Mouse (Mus musculus): ENCODE measurements around the gene Lrrc29. TPM values are rescaled to one million over a fixed set of nuclear protein-coding genes. Genes with fewer than 3 reads are reported as not detected.

The Lrrc29 gene
- total RNA-seq, 2 experiments from 2014 or later = 7.6 to 7.7 TPM

GRCm38 (mm10) chr8:105275387-105275786, 50.7 kb downstream of the Lrrc29 start:
- peak; percentile 36 for TF ChIP-seq CTCF (conservative IDR thresholded peaks at IDR 0.05)
- DNase-seq (ENCODE audit: low spot score in 2 of 2) = no peak
- Histone ChIP-seq H3K4me3 (peak overlapping the region; percentile 54; the same call in 1 of the 2 replicates), H3K27ac (no peak overlapping the region)

DNA sequence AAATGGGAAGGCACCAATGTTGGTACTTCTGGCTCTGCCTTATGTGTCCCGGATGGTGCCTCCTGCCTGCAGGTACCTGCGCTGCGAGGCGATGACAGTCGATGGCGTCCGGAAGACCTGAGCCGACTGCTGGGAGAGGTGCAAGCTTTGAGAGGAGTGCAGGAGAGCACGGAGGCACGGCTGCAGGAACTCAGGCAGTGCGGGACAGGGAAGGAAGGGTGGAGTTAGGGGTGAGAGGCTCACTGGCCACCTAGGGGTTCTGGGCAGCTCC, 55.2 kb downstream of the Lrrc29 start:
- no peak overlapping the region for H3K27ac ChIP-seq
- DNase-seq (ENCODE audit: low spot score in 2 of 2) = no peak
- no peak overlapping the region for H3K4me3 ChIP-seq
- TF ChIP-seq CTCF (conservative IDR thresholded peaks at IDR 0.05) = no peak

GRCm38 (mm10) chr8:105270101-105270915, 55.8 kb downstream of the Lrrc29 start:
- no peak for TF ChIP-seq CTCF (conservative IDR thresholded peaks at IDR 0.05)
- DNase-seq (ENCODE audit: low spot score in 2 of 2) = no peak
- Histone ChIP-seq H3K27ac (peak overlapping the region; percentile 80), H3K4me3 (peak overlapping the region; percentile 60)

- peak in 1 of 2 experiments; percentile 41 for DNase-seq (ENCODE audit: low spot score in 2 of 2)
- peak within 1 kb of the TSS; percentile 80 for H3K27ac ChIP-seq
Observed at GRCm38 (mm10) chr8:105269461-105269947, 56.6 kb downstream of the Lrrc29 start, which contains the start of gene Hsf4. TSS of gene Hsf4 (plus strand) at chr8:105269801.

DNA sequence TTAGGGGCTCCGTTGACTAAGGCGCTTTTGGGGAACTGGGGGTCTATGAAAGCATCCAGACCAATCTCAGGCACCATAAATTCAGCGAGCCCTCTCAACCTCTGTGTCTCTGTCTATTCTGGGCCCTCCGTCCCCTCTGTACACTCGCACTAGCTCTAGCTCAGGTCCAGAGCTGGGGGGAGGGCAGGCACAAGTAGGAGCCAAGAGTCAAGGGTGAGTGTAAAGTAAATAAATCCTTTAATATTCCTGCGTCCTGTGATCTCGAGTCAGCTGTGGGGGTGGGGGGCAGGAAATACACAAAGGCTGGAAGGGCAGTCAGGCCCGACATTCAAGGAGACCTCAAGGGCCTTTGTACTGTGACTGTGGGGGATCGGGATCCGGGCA, 57.0 kb downstream of the Lrrc29 start:
- peak overlapping the region; percentile 80 for H3K27ac ChIP-seq
- peak overlapping the region; percentile 60 for H3K4me3 ChIP-seq
- DNase-seq (ENCODE audit: low spot score in 2 of 2) = no peak
- no peak for TF ChIP-seq CTCF (conservative IDR thresholded peaks at IDR 0.05)

More at GRCm38 (mm10) chr8:105269461-105269947, 56.6 kb downstream of the Lrrc29 start, which contains the start of gene Hsf4:
- peak within 1 kb of the TSS; percentile 60 for H3K4me3 ChIP-seq
- no peak for TF ChIP-seq CTCF (conservative IDR thresholded peaks at IDR 0.05)

- DNase-seq (ENCODE audit: low spot score in 2 of 2) = peak; percentile 75 to 84
- H3K4me3 ChIP-seq = peak overlapping the region; percentile 60
- no peak for TF ChIP-seq CTCF (conservative IDR thresholded peaks at IDR 0.05)
- H3K27ac ChIP-seq = peak overlapping the region; percentile 80
Observed at GRCm38 (mm10) chr8:105268342-105269074, 57.6 kb downstream of the Lrrc29 start.

GRCm38 (mm10) chr8:105266775-105267174, 59.3 kb downstream of the Lrrc29 start:
- DNase-seq (ENCODE audit: low spot score in 2 of 2) = no peak
- no peak overlapping the region for H3K4me3 ChIP-seq
- TF ChIP-seq CTCF (conservative IDR thresholded peaks at IDR 0.05) = no peak
- H3K27ac ChIP-seq = no peak overlapping the region

DNA sequence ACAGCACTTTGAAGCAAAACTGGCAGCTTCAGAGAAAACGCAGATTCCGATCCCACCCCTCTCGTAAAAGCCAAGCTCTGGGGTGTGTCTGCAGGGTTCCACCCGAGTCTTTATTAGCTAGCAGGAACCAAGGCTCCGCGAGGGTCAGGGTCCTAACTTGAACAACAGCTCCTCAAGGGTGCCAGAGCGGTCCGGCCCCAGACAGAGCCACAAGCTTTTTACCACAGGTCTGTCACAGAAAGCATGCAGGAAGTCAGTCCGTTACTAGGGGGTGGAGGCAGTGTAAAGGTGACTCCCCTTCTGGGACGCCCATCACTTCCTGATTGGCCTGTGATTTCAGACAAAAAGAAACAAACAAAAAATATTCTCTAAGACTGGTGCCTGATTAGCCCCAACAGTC, 61.0 kb downstream of the Lrrc29 start:
- DNase-seq (ENCODE audit: low spot score in 2 of 2) = no peak
- Histone ChIP-seq H3K27ac (no peak overlapping the region), H3K4me3 (peak overlapping the region; percentile 71)
- no peak for TF ChIP-seq CTCF (conservative IDR thresholded peaks at IDR 0.05)

DNA sequence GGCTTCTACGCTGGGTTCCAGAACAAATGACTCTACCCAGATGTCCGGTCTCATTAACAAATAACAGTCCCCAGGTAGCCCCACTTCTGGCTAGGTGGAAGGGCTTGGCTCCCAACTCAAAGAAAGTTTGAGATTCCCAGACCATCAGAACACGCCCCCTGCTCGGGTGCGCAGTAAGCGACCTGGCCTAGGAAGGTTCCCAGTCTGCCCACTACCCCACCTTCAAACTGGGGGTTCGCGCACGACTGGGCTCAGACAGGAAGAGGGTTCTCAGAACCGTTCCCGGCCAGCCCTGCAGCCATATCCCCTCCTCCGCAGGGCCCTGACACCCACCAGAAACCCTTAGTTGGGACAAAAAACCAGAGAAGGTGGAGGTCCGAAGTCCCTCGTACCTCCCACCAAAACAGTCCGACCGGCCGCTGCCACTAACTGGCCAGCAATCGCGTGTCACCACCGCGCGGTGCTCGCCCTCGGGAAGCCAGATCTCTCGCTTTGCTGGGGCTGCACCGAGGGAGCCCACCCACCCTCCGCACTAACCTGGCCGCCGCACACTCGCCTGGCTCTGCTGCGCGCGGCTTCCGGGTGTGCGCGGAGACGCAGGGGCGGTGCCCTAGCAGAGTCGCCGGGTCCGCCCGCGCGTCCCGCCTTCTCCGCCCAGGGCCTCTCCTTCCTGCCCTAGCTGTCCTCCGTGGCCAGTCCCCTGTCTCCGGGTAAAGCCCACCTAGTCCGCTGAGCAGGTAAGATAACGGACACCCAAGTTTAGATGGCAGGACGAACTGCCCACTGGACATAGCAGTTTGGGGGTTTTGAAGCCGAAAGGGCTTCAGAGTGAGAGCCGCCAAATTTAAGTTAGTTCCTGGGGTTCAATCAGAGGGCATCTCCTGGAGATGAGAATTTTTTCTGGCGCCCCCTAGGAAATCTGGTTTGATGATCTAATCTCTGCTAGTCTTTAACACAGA, 61.8 kb downstream of the Lrrc29 start, which contains the start of the genes Tradd and Fbxl8:
Tradd (minus strand) TSS at position 586 of the 959 bp plus-strand sequence.
Fbxl8 (plus strand) TSS at position 625 of the 959 bp plus-strand sequence.
- Histone ChIP-seq H3K4me3 (peak within 1 kb of the TSS; percentile 71), H3K27ac (peak within 1 kb of the TSS; percentile 59; the same call in 1 of the 2 replicates)
- DNase-seq (ENCODE audit: low spot score in 2 of 2) = no peak
- peak; percentile 32 for TF ChIP-seq CTCF (conservative IDR thresholded peaks at IDR 0.05)

DNA sequence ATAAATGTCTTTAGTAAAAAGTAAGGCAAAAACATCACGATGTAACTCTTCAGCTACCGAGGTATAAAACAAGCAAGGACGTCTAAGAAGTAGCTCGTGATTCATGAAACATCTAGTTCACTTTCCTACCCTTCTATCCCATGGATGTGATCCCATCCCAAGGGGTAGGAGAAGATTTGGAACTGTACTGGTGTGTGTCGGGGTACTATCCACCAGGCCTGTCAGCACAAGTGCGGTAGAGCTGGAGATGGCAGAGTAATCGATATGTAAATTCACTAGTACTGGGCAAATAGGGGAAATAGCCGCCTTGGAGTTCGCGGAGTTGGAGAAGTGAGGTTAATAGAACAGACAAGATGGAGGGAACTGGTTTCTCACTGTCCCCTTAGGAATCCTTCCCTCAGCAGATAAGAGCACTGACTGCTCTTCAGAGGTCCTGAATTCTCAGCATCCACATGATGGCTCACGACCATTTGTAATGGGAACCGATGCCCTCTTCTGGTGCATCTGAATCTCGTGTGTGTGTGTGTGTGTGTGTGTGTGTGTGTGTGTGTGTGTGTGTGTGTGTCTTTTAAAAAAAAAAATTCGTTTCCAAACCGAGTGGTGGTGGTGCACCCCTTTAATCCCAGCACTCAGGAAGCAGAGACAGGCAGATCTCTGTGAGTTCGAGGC, 62.7 kb downstream of the Lrrc29 start:
- no peak overlapping the region for H3K4me3 ChIP-seq
- no peak for DNase-seq (ENCODE audit: low spot score in 2 of 2)
- TF ChIP-seq CTCF (conservative IDR thresholded peaks at IDR 0.05) = no peak
- H3K27ac ChIP-seq = no peak overlapping the region

Small RNAs within 50 kb of the gene (microRNA-seq; reads per million reads assigned to microRNA genes)
- gene Gm27320 = 0 reads per million in 2 experiments
- gene Mir328 = 11,375 to 11,880 reads per million in 2 experiments

Other genes with a start within 250 kb of the Lrrc29 start
- gene Ces3b, start 242.5 kb downstream of the Lrrc29 start, total RNA-seq (2021) = not detected
- gene Ces4a, start 194.5 kb downstream of the Lrrc29 start, total RNA-seq (2021) = not detected
- gene Cbfb, start 155.6 kb downstream of the Lrrc29 start, total RNA-seq (2021) = 10 to 100 TPM; 20.0 to 20.4 TPM
- gene D230025D16Rik, start 101.1 kb downstream of the Lrrc29 start, total RNA-seq (2021) = 10 to 100 TPM; 38.9 to 39.2 TPM
- 1 to 10 TPM; 2.9 TPM for gene B3gnt9, start 71.1 kb downstream of the Lrrc29 start, total RNA-seq (2021)
- gene Tradd, start 61.7 kb downstream of the Lrrc29 start, total RNA-seq (2021) = 1 to 10 TPM; 7.0 to 7.6 TPM
- gene Fbxl8, start 61.6 kb downstream of the Lrrc29 start, total RNA-seq (2021) = 1 to 10 TPM in 1 of 2 experiments, under 1 TPM in 1; 0.91 to 1.9 TPM
- gene Hsf4, start 56.5 kb downstream of the Lrrc29 start, total RNA-seq (2021) = 1 to 10 TPM; 7.2 to 9.5 TPM
- gene Nol3, start 50.1 kb downstream of the Lrrc29 start, total RNA-seq (2021) = 1 to 10 TPM; 7.4 to 7.8 TPM
- 10 to 100 TPM; 20.0 to 24.4 TPM for gene 4931428F04Rik, start 36.4 kb downstream of the Lrrc29 start, total RNA-seq (2021)
- gene Exoc3l, start 30.2 kb downstream of the Lrrc29 start, total RNA-seq (2021) = 1 to 10 TPM; 1.4 TPM
- gene E2f4, start 28.6 kb downstream of the Lrrc29 start, total RNA-seq (2021) = 10 to 100 TPM; 36.1 to 39.0 TPM
- gene Elmo3, start 20.7 kb downstream of the Lrrc29 start, total RNA-seq (2021) = 1 to 10 TPM in 1 of 2 experiments, under 1 TPM in 1; 0.84 to 1.2 TPM
- gene Tmem208, start 76 bp upstream of the Lrrc29 start, total RNA-seq (2021) = 10 to 100 TPM; 40.3 to 40.9 TPM
- gene Fhod1, start 21.7 kb upstream of the Lrrc29 start, total RNA-seq (2021) = 1 to 10 TPM; 2.0 to 2.1 TPM
- gene Slc9a5, start 22.6 kb upstream of the Lrrc29 start, total RNA-seq (2021) = 10 to 100 TPM; 13.3 to 14.9 TPM
- gene Plekhg4, start 47.0 kb upstream of the Lrrc29 start, total RNA-seq (2021) = 1 to 10 TPM; 1.7 to 2.2 TPM
- gene Kctd19, start 87.2 kb upstream of the Lrrc29 start, total RNA-seq (2021) = not detected
- gene Lrrc36, start 87.3 kb upstream of the Lrrc29 start, total RNA-seq (2021) = under 1 TPM; 0.42 to 0.84 TPM
- 10 to 100 TPM; 36.5 to 36.8 TPM for gene Tppp3, start 145.2 kb upstream of the Lrrc29 start, total RNA-seq (2021)
- 10 to 100 TPM; 36.2 to 38.9 TPM for gene Zdhhc1, start 170.6 kb upstream of the Lrrc29 start, total RNA-seq (2021)
- gene Hsd11b2, start 192.5 kb upstream of the Lrrc29 start, total RNA-seq (2021) = not detected
- gene Atp6v0d1, start 239.8 kb upstream of the Lrrc29 start, total RNA-seq (2021) = 100 to 1,000 TPM; 278 to 305 TPM

All from layer of hippocampus, adult 2 months (tissue).